In the genomic region with DNA sequence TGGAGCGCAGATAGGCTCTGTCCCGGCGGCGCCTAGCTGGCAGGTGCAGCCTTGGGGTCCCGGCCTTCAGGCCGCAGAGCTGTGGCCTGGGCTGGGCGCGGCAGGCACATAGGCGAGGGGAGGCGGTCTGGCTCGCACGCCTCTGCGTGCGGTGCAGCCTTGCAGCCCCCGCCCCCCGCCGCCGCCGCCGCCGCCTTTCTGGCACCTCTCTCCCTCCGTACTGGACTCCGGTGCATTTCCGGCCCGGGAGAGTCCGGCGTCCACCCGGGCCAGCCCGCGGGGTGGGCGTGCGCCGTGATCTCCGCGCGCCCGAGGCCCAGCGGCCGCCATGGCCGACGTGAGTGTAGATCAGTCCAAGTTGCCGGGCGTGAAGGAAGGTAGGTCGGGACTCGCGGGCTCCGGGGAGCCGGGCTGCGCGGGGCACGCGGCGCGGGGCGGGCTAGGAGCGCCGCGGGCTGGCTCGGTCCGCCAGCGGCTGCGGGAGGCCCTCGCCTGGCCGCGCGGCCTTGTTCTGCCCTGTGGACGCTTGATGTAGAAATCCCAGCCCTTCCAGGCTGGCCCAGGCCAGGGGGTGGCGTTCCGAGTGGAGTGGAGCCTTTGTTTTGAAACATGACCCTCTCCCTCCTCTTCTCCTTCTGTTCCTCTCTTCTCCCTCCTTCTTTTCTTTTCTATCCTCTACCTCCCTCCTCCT, we compare ENCODE assay signal across 8 mouse cellular contexts. TPM values are rescaled to one million over a fixed set of nuclear protein-coding genes. Genes with fewer than 3 reads are reported as not detected.
DNase-seq lines count a peak whose midpoint lies in the region; ATAC-seq and TF ChIP-seq lines count a peak whose summit lies in the region.

A gene (plus strand): TSS at position 109 of the 691 bp plus-strand sequence.

- H3K4me3 ChIP-seq in cortical plate, adult 2 months (ENCODE audit: insufficient read depth, low read length): peak within 1 kb of the TSS; percentile 98

- no peak for TF ChIP-seq CTCF in cortical plate, adult 2 months (IDR thresholded peaks at IDR 0.05; ENCODE audit: extremely low read depth, insufficient read depth, low read length)

- peaks cover 12% of the 10 kb centered on the region; the same call in 1 of the 2 replicates for H3K4me1 ChIP-seq in cortical plate, adult 2 months (ENCODE audit: control insufficient read depth, insufficient read depth, low read length)

- intact Hi-C loops in left cerebral cortex, postnatal 14 days (cut with DNase I): no loop called here

- TF ChIP-seq POLR2A in cortical plate, adult 2 months (IDR thresholded peaks at IDR 0.05; ENCODE audit: extremely low read depth, insufficient read depth, low read length): peak; percentile 25; the same call in 1 of the 2 replicates

- peak within 1 kb of the TSS; percentile 96 for H3K27ac ChIP-seq in cortical plate, adult 2 months (ENCODE audit: insufficient read depth, low read length)

- DNase-seq in gastrocnemius, postnatal 10 days: peak; percentile 77
- DNase-seq in hindlimb bud, embryonic 11.5 days (ENCODE audit: extremely low spot score, low read depth, low spot score): peak; percentile 16
- DNase-seq in left cerebral cortex, postnatal 14 days (ENCODE audit: low spot score in 2 of 2): peak; percentile 40 to 74
- DNase-seq in right cerebral cortex, postnatal 25 days: peak; percentile 86
- DNase-seq in urinary bladder, postnatal 4 days (ENCODE audit: low spot score in 2 of 2): peak; percentile 73 to 78

- peak; percentile 43 for ATAC-seq in activated CD4-positive, CD25-positive, alpha-beta regulatory T cell, adult 4 months
- ATAC-seq in megakaryocyte-erythroid progenitor cell, adult 5-6 weeks (replicated peaks; ENCODE audit: low FRiP score, low TSS enrichment, poor library complexity, severe bottlenecking): peak; percentile 86

RNA-seq across cellular contexts. Expression of the gene that starts here (rescaled TPM):
- polyA plus RNA-seq in activated CD4-positive, CD25-positive, alpha-beta regulatory T cell, adult 4 months (2017; shearing (Covaris generic)): 10 to 100 TPM; 24.1 to 32.8 TPM
- polyA plus RNA-seq in cortical plate, adult 2 months (2012; rRNA removed): 24.1 and 25.1 TPM in 2 replicates
- 100 to 1,000 TPM; 101 to 102 TPM for total RNA-seq in gastrocnemius, postnatal 10 days (2021)
- 10 to 100 TPM; 67.0 to 69.1 TPM for total RNA-seq in left cerebral cortex, postnatal 14 days (2021)
- total RNA-seq in megakaryocyte-erythroid progenitor cell, adult 5-6 weeks (2014; fragmentation: Nextera tagmentation): 26.9 and 32.3 TPM in 2 replicates
- 41.5 and 64.1 TPM in 2 replicates for total RNA-seq in megakaryocyte-erythroid progenitor cell, adult 5-6 weeks (2017)

Comparison
In these comparisons a context has a peak if more than half of its experiments do, and no peak if none do; other contexts are left out.
1. Peak in every context shown above with its lines: DNase-seq, ATAC-seq, H3K4me3 ChIP-seq and H3K27ac ChIP-seq.
2. DNase-seq: peak in every context shown above with its lines; median percentile 86 in right cerebral cortex, postnatal 25 days; 77 in gastrocnemius, postnatal 10 days; 76 in urinary bladder, postnatal 4 days; 57 in left cerebral cortex, postnatal 14 days; 16 in hindlimb bud, embryonic 11.5 days.